Mouse (Mus musculus) limb, embryonic 14.5 days (tissue): ENCODE measurements around the gene Tnip1. TPM values are rescaled to one million over a fixed set of nuclear protein-coding genes. Genes with fewer than 3 reads are reported as not detected.

Experiments
- ATAC-seq: fragments of 200-750 bp; cut with Nextera tagmentation; 2 replicates; pipeline ENCODE4 v1.8.0; 2017; ENCODE audit warnings: low read depth, moderate number of reproducible peaks, moderate TSS enrichment; ENCODE audit not compliant: low FRiP score
- DNase-seq: peaks from one replicate; pipeline ENCODE4 v3.0.0-alpha.2; 2015; ENCODE audit warnings: low spot score
- H3K27ac ChIP-seq: fragments of 300-500 bp; sonication (generic); replicated peaks from 2 replicates; pipeline ENCODE4 v1.5.1; 2014; ENCODE audit warnings: low read depth, mild to moderate bottlenecking, low read length, moderate library complexity, mixed read lengths
- H3K27me3 ChIP-seq: fragments of 300-500 bp; sonication (generic); 2 replicates; pipeline ENCODE4 v1.6.1; 2014; ENCODE audit warnings: low read length, mixed read lengths; ENCODE audit not compliant: control insufficient read depth, insufficient read depth
- H3K36me3 ChIP-seq: fragments of 300-500 bp; sonication (generic); 2 replicates; pipeline ENCODE4 v1.6.1; 2014; ENCODE audit warnings: mild to moderate bottlenecking, low read length, moderate library complexity, mixed read lengths; ENCODE audit not compliant: control insufficient read depth, insufficient read depth
- H3K4me1 ChIP-seq: fragments of 300-500 bp; sonication (generic); 2 replicates; pipeline ENCODE4 v1.6.1; 2014; ENCODE audit warnings: antibody characterized with exemption, low read length, mixed read lengths; ENCODE audit not compliant: control insufficient read depth, insufficient read depth
- H3K4me2 ChIP-seq: fragments of 300-500 bp; sonication (generic); replicated peaks from 2 replicates; pipeline ENCODE4 v1.6.1; 2014; ENCODE audit warnings: low read depth, mild to moderate bottlenecking, low read length, moderate library complexity; ENCODE audit not compliant: severe bottlenecking
- H3K4me3 ChIP-seq: fragments of 300-500 bp; sonication (generic); replicated peaks from 2 replicates; pipeline ENCODE4 v1.5.1; 2014; ENCODE audit warnings: low read length
- H3K9ac ChIP-seq: fragments of 300-500 bp; sonication (generic); 2 replicates; pipeline ENCODE4 v1.6.1; 2014; ENCODE audit warnings: mild to moderate bottlenecking, low read depth, low read length, moderate library complexity; ENCODE audit not compliant: severe bottlenecking
- H3K9me3 ChIP-seq: fragments of 300-500 bp; sonication (generic); 2 replicates; pipeline ENCODE4 v1.6.1; 2016; ENCODE audit warnings: low read length; ENCODE audit not compliant: control insufficient read depth
- POLR2A ChIP-seq: fragments of 200-500 bp; IDR thresholded peaks from 2 replicates; pipeline ENCODE4 v1.8.0; 2012; ENCODE audit warnings: inconsistent platforms, mild to moderate bottlenecking, moderate library complexity, borderline replicate concordance; ENCODE audit not compliant: insufficient read depth, insufficient read length; ENCODE audit errors: extremely low read depth
- WGBS: fragments of 180-500 bp; shearing (Covaris S2); extraction: QIAGEN DNeasy Blood & Tissue Kit; methylation state at CpG from one replicate; pipeline ENCODE4 v1.1.7; 2014; 5-methylcytosine and 5-hydroxymethylcytosine counted together
- polyA plus RNA-seq, 2 experiments: library from polyadenylated mRNA; depleted of rRNA in 1 of 2; stranded (reverse) in 1 of 2; unstranded in 1 of 2; fragments of >200 nt; fragmentation: Nextera tagmentation in 1 of 2; extraction: Ambion mirVana in 1 of 2; gene quantifications; 2 replicates each; pipeline versions ENCODE4 v1.2.1 to v1.2.3; 2012 to 2014

Gene Tnip1
- polyA plus RNA-seq, 2 experiments, result 20.0 to 21.6 TPM

DNA sequence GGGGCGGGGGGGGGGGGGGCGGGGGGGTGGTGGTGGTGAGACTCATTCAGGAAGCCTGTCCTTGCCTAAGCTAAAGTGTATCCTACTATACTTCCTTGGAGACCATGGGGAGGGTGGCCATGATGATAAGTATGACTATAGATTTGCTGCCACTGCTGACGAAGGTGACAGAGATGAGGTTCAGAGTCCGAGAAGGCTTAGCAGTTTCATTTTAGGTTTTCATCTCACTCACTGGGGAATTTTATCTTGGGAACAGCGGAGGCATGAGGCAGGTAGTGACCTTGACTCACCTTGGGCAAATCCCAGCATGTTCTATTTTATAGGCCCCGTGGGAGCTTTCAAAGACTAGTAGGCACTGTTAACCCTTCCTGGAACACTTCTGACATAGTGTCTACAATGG is 10.1 kb upstream of the Tnip1 start:
- Histone ChIP-seq H3K4me2 (no peak overlapping the region), H3K4me1 (peaks cover 2% of the 10 kb centered on the region), H3K27me3 (no peaks in the 10 kb centered on the region), H3K9ac (no peak overlapping the region), H3K9me3 (no peaks in the 10 kb centered on the region), H3K4me3 (no peak overlapping the region), H3K36me3 (peaks cover 3% of the 10 kb centered on the region; the same call in 1 of the 2 replicates), H3K27ac (no peak overlapping the region)
- WGBS, result 41% methylated on average over 5 of the region's 6 CpGs
- no peak for TF ChIP-seq POLR2A
- no peak for ATAC-seq
- DNase-seq, result no peak

- Histone ChIP-seq H3K27ac (no peak overlapping the region), H3K4me3 (no peak overlapping the region), H3K9ac (no peak overlapping the region), H3K36me3 (no peaks in the 10 kb centered on the region), H3K9me3 (no peaks in the 10 kb centered on the region), H3K4me1 (peaks cover 2% of the 10 kb centered on the region), H3K4me2 (no peak overlapping the region), H3K27me3 (no peaks in the 10 kb centered on the region)
- 52% methylated on average over 4 of the region's 4 CpGs for WGBS
- DNase-seq, result no peak
- no peak for TF ChIP-seq POLR2A
- no peak for ATAC-seq
Measured at GRCm38 (mm10) chr11:54972049-54972723, 9.5 kb upstream of the Tnip1 start.

DNA sequence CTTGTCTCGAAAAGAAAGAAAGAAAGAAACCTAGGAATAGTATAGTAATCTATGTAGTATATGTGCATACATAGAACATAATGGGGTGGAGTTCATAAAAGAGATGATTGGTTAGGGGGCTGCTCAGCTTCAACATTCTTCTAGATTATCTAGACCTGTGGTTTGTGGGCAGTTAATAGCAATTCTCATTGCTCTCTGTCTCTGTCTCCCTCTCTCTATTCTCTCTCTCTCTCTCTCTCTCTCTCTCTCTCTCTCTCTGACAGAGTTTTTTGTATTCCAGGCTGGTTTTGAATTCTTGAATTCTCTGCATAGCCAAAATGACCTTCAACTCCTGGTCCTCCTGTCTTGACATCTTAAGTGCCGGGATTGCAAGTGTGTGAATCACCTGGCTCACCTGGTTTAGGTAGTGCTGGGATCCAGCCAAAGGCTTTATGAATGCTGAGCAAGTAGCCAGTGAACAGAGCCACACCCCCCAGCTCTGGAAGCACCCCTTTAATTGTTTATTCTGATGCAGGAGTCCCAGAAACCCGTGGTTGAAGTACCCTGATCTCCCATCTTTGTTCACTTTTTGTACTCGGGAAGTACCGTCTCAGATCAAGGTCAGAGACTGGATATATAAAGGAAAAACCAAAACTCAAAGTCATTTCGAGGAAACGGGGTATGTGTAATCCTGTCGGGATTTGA is 8.8 kb upstream of the Tnip1 start:
- no peak for TF ChIP-seq POLR2A
- 74% methylated on average over 8 of the region's 8 CpGs for WGBS
- no peaks in the 10 kb centered on the region for H3K27me3 ChIP-seq
- DNase-seq (no peak), ATAC-seq (no peak)
- no peak overlapping the region for H3K4me3 ChIP-seq
- no peak overlapping the region for H3K4me2 ChIP-seq
- no peaks in the 10 kb centered on the region for H3K36me3 ChIP-seq
- no peak overlapping the region for H3K9ac ChIP-seq
- no peak overlapping the region for H3K27ac ChIP-seq
- H3K9me3 ChIP-seq, result no peaks in the 10 kb centered on the region
- H3K4me1 ChIP-seq, result peaks cover 2% of the 10 kb centered on the region

DNA sequence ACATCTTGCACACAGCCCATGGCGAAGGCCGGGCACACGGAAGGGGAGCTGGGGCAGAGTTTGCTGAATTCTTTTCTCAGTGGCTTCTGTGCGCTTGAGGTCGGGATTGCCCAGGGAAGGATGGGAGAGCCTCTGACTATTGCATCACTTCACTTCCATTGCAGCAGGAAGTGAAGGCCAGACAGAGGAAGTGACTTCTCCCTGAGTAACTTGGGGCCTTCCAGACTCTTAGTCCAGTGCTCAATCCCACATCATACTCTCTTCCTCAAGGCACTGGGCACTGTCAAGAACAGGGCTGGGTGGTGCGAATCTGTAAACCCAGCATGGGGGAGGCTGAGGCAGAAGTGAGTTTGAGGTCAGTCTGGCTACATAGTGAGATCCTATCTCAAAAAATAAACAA is 2.5 kb upstream of the Tnip1 start:
- H3K27me3 ChIP-seq, result no peaks in the 10 kb centered on the region
- 86% methylated on average over 6 of the region's 6 CpGs for WGBS
- H3K9ac ChIP-seq, result no peak overlapping the region
- no peak for ATAC-seq
- H3K4me2 ChIP-seq, result no peak overlapping the region
- no peaks in the 10 kb centered on the region for H3K36me3 ChIP-seq
- no peak overlapping the region for H3K4me3 ChIP-seq
- DNase-seq, result no peak
- TF ChIP-seq POLR2A, result no peak
- H3K9me3 ChIP-seq, result no peaks in the 10 kb centered on the region
- no peak overlapping the region for H3K27ac ChIP-seq
- H3K4me1 ChIP-seq, result no peaks in the 10 kb centered on the region; the same call in 1 of the 2 replicates

DNA sequence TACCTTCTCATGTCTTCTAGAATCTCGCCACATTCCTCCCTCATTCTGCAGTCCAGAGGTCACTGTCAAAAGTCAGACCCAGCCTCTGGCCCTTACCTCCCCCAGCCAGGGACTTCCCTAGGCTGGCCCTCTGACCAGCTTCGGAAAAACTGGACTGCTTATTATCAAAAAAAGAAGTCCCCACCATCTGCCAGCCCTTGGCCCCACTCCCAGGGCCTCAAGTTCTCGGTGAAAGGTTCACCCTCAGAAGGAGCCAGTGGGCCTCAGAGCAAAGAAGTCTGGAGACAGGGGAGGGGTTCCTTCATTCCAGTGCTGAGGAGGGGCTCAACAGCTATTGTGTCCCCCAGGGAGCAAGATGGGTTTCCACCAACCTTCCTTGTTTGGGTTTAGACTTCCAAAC is 796 bp downstream of the Tnip1 start:
- no peak overlapping the region for H3K4me2 ChIP-seq
- H3K9me3 ChIP-seq, result no peaks in the 10 kb centered on the region
- no peak overlapping the region for H3K4me3 ChIP-seq
- no peak overlapping the region for H3K27ac ChIP-seq
- ATAC-seq (no peak), DNase-seq (no peak)
- TF ChIP-seq POLR2A, result no peak
- no peak overlapping the region for H3K9ac ChIP-seq
- no peaks in the 10 kb centered on the region; the same call in 1 of the 2 replicates for H3K4me1 ChIP-seq
- H3K36me3 ChIP-seq, result no peaks in the 10 kb centered on the region
- WGBS, result 55% methylated on average over 3 of the region's 3 CpGs
- H3K27me3 ChIP-seq, result no peaks in the 10 kb centered on the region
